Mouse (Mus musculus) liver, embryonic 16.5 days (tissue): ENCODE measurements around the gene Cbfa2t3. TPM values are rescaled to one million over a fixed set of nuclear protein-coding genes. Genes with fewer than 3 reads are reported as not detected.

Experiments
- ATAC-seq: fragments of 200-750 bp; cut with Nextera tagmentation; 2 replicates; pipeline ENCODE4 v1.8.0; 2017; ENCODE audit warnings: low read depth, mild to moderate bottlenecking, moderate number of reproducible peaks, moderate library complexity
- H3K27ac ChIP-seq: fragments of 300-500 bp; sonication (generic); 2 replicates; pipeline ENCODE4 v1.5.1; 2014; ENCODE audit warnings: mild to moderate bottlenecking, low read length
- H3K27me3 ChIP-seq: fragments of 300-500 bp; sonication (generic); 2 replicates; pipeline ENCODE4 v1.6.1; 2014; ENCODE audit warnings: low read depth, low read length, mixed read lengths; ENCODE audit not compliant: control insufficient read depth, insufficient read depth
- H3K36me3 ChIP-seq: fragments of 300-500 bp; sonication (generic); 2 replicates; pipeline ENCODE4 v1.6.1; 2014; ENCODE audit warnings: mild to moderate bottlenecking; ENCODE audit not compliant: control insufficient read depth, insufficient read depth
- H3K4me1 ChIP-seq: fragments of 300-500 bp; sonication (generic); 2 replicates; pipeline ENCODE4 v1.6.1; 2014; ENCODE audit warnings: low read depth, low read length, mixed read lengths; ENCODE audit not compliant: control insufficient read depth
- H3K4me2 ChIP-seq: fragments of 300-500 bp; sonication (generic); 2 replicates; pipeline ENCODE4 v1.6.1; 2014; ENCODE audit warnings: low read depth, low read length, mixed read lengths
- H3K4me3 ChIP-seq: fragments of 300-500 bp; sonication (generic); 2 replicates; pipeline ENCODE4 v1.5.1; 2014; ENCODE audit warnings: low read depth, mild to moderate bottlenecking, low read length
- H3K9ac ChIP-seq: fragments of 300-500 bp; sonication (generic); 2 replicates; pipeline ENCODE4 v1.6.1; 2014; ENCODE audit warnings: low read depth, low read length
- H3K9me3 ChIP-seq: fragments of 300-500 bp; sonication (generic); replicated peaks from 2 replicates; pipeline ENCODE4 v1.6.1; 2016; ENCODE audit warnings: low read length; ENCODE audit not compliant: control insufficient read depth
- WGBS: fragments of 180-500 bp; shearing (Covaris S2); extraction: QIAGEN DNeasy Blood & Tissue Kit; methylation state at CpG from one replicate; pipeline ENCODE4 v1.1.7; 2014; ENCODE audit not compliant: insufficient replicate concordance; 5-methylcytosine and 5-hydroxymethylcytosine counted together
- polyA plus RNA-seq: library from polyadenylated mRNA; unstranded; fragments of >200 nt; fragmentation: Nextera tagmentation; extraction: Ambion mirVana; gene quantifications from 2 replicates; pipeline ENCODE4 v1.2.1, GENCODE M21; 2015

Gene Cbfa2t3
- polyA plus RNA-seq, 1 experiment from 2014 or later: 3.3 TPM

DNA sequence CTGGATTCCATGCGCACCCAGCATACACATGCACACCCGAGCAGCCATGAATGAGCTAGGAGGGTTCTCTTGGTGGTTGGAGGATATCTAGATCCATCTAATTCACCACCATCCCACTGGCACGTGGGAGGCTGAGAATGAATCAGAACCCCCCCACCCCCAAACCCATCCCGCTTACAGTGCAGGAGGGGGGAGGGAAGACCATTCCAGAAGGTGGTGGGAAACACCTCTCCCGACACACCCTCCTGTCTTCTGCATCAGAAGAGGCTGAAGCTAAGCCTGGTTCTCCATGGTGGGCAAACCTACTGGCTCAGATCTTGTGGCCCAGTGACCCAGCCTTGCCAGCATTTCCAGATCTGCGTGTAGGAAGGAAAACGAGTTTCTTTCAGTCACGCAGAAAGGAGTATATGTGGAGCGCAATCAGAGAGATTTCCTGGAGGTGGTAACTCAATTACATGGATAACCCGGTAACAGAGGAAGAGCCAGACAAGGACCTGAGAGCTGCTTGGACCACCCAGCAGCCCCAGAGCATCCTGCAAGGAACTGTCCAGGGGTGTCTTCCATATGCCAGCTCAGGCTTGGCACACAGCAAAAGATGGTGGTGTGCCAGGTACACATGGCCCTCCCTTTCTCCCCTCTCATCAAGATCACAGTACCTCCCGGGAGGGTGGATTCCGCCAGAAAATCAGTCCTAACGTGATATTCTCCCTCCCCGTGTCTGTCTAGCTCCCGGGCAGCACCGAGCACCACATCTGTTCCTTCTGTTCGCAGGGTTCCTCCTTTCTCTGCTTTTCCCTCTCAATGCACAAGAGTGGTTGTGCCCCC lies 23.1 kb downstream of the Cbfa2t3 start:
- H3K9ac ChIP-seq: no peak overlapping the region

DNA sequence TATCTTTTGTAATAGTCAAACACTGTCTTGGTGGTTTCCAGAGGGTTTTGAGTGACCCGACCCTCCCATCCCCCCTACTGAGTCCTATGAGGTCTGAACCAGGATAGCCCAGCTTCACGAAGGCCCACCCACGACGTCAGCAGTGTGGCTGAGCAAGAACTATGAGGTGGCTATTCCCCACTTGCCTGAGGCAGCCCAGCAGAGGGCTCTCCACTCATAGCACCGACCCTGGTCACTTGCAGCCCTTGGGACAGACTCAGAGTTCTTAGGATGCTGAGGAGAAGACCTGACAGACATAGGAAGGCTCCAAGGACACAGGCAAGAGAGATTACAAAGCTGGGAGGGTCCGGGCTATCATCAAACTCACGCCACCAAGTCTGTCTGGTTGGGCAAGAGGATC lies 23.9 kb downstream of the Cbfa2t3 start:
- H3K4me2 ChIP-seq: no peak overlapping the region
- ATAC-seq: no peak
- H3K9me3 ChIP-seq: no peaks in the 10 kb centered on the region
- H3K4me1 ChIP-seq: peaks cover 33% of the 10 kb centered on the region
- WGBS: 54% methylated on average over 7 of the region's 7 CpGs
- no peak overlapping the region for H3K27ac ChIP-seq
- H3K4me3 ChIP-seq: no peak overlapping the region
- H3K36me3 ChIP-seq: no peaks in the 10 kb centered on the region
- H3K27me3 ChIP-seq: peaks cover 37% of the 10 kb centered on the region
- no peak overlapping the region for H3K9ac ChIP-seq

More for the DNA sequence above, 23.1 kb downstream of the Cbfa2t3 start:
- Histone ChIP-seq H3K36me3 (no peaks in the 10 kb centered on the region), H3K4me2 (no peak overlapping the region), H3K27me3 (peaks cover 40% of the 10 kb centered on the region), H3K4me1 (peaks cover 40% of the 10 kb centered on the region), H3K27ac (no peak overlapping the region), H3K4me3 (no peak overlapping the region), H3K9me3 (no peaks in the 10 kb centered on the region)
- no peak for ATAC-seq
- WGBS: 77% methylated on average over 17 of the region's 17 CpGs

- H3K4me2 ChIP-seq: no peak overlapping the region
- no peak overlapping the region for H3K9ac ChIP-seq
- H3K4me1 ChIP-seq: peaks cover 23% of the 10 kb centered on the region
- H3K4me3 ChIP-seq: no peak overlapping the region
- 87% methylated on average over 12 of the region's 12 CpGs for WGBS
- peaks cover 32% of the 10 kb centered on the region for H3K27me3 ChIP-seq
- no peak overlapping the region for H3K27ac ChIP-seq
- H3K36me3 ChIP-seq: no peaks in the 10 kb centered on the region
- H3K9me3 ChIP-seq: no peaks in the 10 kb centered on the region
- ATAC-seq: no peak
Measured at GRCm38 (mm10) chr8:122673989-122674388, 24.9 kb downstream of the Cbfa2t3 start.

- H3K27ac ChIP-seq: no peak overlapping the region
- no peak for ATAC-seq
- H3K27me3 ChIP-seq: peaks cover 17% of the 10 kb centered on the region
- no peaks in the 10 kb centered on the region for H3K9me3 ChIP-seq
- 60% methylated on average over 6 of the region's 6 CpGs for WGBS
- no peak overlapping the region for H3K4me2 ChIP-seq
- H3K36me3 ChIP-seq: no peaks in the 10 kb centered on the region
- no peak overlapping the region for H3K4me3 ChIP-seq
- no peak overlapping the region for H3K9ac ChIP-seq
- H3K4me1 ChIP-seq: peaks cover 14% of the 10 kb centered on the region
Measured at GRCm38 (mm10) chr8:122671894-122672293, 27.0 kb downstream of the Cbfa2t3 start.

DNA sequence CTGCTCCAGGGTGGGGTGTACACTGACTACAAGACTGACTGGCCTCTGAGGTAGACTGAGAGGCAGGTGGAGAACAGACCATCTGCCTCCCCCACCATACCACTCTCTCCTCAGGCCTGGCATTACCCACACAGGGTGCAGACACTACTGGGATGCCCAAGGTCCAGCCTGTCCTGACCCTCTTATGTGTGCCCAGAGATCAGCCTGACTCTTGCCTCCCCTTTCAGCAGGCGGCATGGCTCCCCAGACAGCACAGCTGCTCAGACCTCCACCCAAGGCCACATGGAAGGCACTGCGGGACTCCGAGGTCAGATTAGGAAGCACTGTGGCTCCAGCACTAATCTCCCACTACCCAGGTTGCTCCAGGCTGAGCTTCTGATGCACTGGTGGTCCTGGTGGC lies 28.2 kb downstream of the Cbfa2t3 start:
- WGBS: 60% methylated on average over 3 of the region's 3 CpGs

DNA sequence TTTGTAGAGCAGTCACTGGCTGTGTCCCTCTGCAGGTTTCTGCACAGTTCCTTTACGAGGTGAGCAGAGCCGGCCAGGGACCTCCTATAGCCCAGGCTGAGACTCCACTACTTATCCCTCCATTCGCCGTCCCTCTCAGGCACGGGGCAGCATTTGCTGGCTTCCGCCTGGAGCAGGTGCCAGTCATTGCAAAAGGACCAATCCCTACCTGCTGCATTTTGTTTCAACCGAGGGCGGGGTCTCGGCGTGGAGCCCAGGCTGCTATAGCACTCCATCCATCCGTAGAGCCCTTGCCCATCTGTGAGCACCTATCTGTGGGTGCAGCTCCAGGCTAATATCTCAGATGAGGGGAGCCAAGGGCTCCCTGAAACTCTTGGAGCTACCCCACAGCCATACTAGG lies 28.9 kb downstream of the Cbfa2t3 start:
- WGBS: 68% methylated on average over 11 of the region's 11 CpGs
- no peak for ATAC-seq
- Histone ChIP-seq H3K9ac (no peak overlapping the region), H3K27ac (no peak overlapping the region), H3K9me3 (no peaks in the 10 kb centered on the region), H3K27me3 (peaks cover 6% of the 10 kb centered on the region), H3K4me2 (no peak overlapping the region), H3K36me3 (no peaks in the 10 kb centered on the region), H3K4me1 (peaks cover 29% of the 10 kb centered on the region), H3K4me3 (no peak overlapping the region)

More for the DNA sequence above, 28.2 kb downstream of the Cbfa2t3 start:
- Histone ChIP-seq H3K4me2 (no peak overlapping the region), H3K9ac (no peak overlapping the region), H3K36me3 (no peaks in the 10 kb centered on the region), H3K4me3 (no peak overlapping the region), H3K9me3 (no peaks in the 10 kb centered on the region), H3K27me3 (peaks cover 9% of the 10 kb centered on the region), H3K4me1 (peaks cover 24% of the 10 kb centered on the region), H3K27ac (no peak overlapping the region)
- ATAC-seq: no peak

DNA sequence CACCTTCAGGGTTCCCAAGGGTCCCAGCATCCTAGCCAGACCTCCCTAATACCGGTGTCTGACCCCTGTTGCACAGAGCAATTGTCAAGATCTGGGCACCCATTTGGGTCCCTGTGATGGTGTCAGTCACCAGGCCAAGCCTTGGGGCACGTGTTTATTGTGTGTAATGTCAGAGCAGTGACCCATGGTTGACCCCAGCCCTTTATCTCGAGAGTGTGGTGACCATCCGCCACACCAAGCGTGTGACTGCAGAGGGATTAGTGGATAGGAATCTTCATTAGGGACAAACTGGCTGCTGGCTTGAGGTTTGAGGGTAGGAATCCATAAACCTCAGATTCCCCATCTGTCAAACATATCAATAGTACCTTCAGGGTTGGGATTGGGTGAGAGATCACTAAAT lies 29.5 kb downstream of the Cbfa2t3 start:
- Histone ChIP-seq H3K27me3 (peaks cover 6% of the 10 kb centered on the region), H3K9ac (no peak overlapping the region), H3K4me1 (peaks cover 30% of the 10 kb centered on the region), H3K4me3 (no peak overlapping the region), H3K27ac (no peak overlapping the region), H3K36me3 (no peaks in the 10 kb centered on the region), H3K9me3 (no peaks in the 10 kb centered on the region), H3K4me2 (no peak overlapping the region)
- ATAC-seq: no peak
- WGBS: 58% methylated on average over 5 of the region's 5 CpGs

- Histone ChIP-seq H3K27ac (no peak overlapping the region), H3K9me3 (no peaks in the 10 kb centered on the region), H3K9ac (no peak overlapping the region), H3K27me3 (peaks cover 4% of the 10 kb centered on the region), H3K4me3 (no peak overlapping the region), H3K4me2 (no peak overlapping the region), H3K4me1 (peaks cover 33% of the 10 kb centered on the region), H3K36me3 (no peaks in the 10 kb centered on the region)
- WGBS: 77% methylated on average over 11 of the region's 11 CpGs
- ATAC-seq: no peak
Measured at GRCm38 (mm10) chr8:122667854-122668253, 31.1 kb downstream of the Cbfa2t3 start.

DNA sequence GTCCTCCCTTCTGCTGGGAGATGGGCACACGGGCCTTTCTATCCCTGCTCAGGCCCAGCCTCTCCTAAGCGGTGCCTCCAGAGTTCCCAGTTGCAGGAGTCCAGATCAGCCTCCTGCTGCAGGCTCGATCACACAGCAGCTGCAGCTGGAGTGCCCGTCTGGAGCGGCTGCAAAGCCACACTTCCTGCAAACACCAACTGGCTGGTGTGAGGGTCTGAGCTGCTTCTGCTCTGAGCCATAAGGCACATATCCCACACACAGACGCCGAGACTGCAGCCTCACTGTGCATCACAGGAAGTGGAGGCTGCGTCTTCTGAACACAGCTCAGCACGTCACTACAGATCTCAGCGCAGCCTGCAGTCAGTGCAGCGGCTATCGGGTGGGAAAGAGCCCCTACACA lies 32.1 kb downstream of the Cbfa2t3 start:
- 19% methylated on average over 12 of the region's 12 CpGs for WGBS
- peaks cover 33% of the 10 kb centered on the region for H3K4me1 ChIP-seq
- peak overlapping the region; percentile 64 for H3K4me2 ChIP-seq
- H3K27me3 ChIP-seq: peaks cover 4% of the 10 kb centered on the region
- no peaks in the 10 kb centered on the region for H3K36me3 ChIP-seq
- H3K27ac ChIP-seq: peak overlapping the region; percentile 13; the same call in 1 of the 2 replicates
- H3K4me3 ChIP-seq: peak overlapping the region; percentile 22
- peak; percentile 12; the same call in 1 of the 2 replicates for ATAC-seq
- H3K9me3 ChIP-seq: no peaks in the 10 kb centered on the region
- peak overlapping the region; percentile 1 for H3K9ac ChIP-seq
